Mouse (Mus musculus) C3H10T1/2 (cell line): Measurements from ENCODE around the gene Sept6. TPM values are rescaled to one million over a fixed set of nuclear protein-coding genes. Genes with fewer than 3 reads are reported as not detected.

Experiments
- polyA plus RNA-seq, 2 experiments: library from polyadenylated mRNA; unstranded; fragments of >200 nt; fragmentation: generic; extraction: Trizol; gene quantifications; one replicate each; pipeline ENCODE4 v1.2.1; 2012; ENCODE audit warnings: missing spikeins in 2 of 2

Sept6 gene
- 10 to 100 TPM in 1 of 2 experiments, 1 to 10 TPM in 1; 3.2 to 23.6 TPM for polyA plus RNA-seq

DNA sequence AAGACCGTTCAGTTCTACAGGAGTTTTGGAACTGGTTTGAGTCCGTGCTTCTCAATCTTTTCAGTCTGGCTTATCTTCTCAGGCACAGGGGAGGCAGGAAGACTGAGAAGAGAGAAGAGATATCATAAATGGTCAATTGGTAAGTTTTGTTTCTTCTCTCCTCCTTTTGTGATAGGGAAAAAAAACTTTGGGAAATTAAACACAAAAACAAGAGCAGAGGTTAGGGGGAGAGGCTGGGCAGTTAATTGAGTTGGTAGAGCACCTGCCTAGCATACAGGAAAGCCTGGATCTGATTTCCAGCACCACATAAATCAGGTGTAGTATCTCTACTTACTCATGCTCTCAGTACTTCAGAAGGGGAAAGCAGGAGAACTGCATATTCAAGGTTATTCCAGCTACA, at the start of gene Sept6:
Sept6 (minus strand) TSS at position 101 of the 400 bp plus-strand sequence.

GRCm38 (mm10) chrX:36902321-36903114, 89.1 kb downstream of the Sept6 start, which contains the start of gene Nkrf:
TSS of gene Nkrf (minus strand) at chrX:36902899.

GRCm38 (mm10) chrX:36873765-36874164, 117.8 kb downstream of the Sept6 start, which contains the start of the genes Ube2a and C330007P06Rik:
TSS of gene Ube2a (plus strand) at chrX:36873900.
TSS of gene C330007P06Rik (minus strand) at chrX:36874111.

Other genes starting within 250 kb of the Sept6 start
- not detected for gene Slc25a43, start 248.1 kb downstream of the Sept6 start, polyA plus RNA-seq
- 100 to 1,000 TPM; 258 to 481 TPM for gene Slc25a5, start 196.1 kb downstream of the Sept6 start, polyA plus RNA-seq
- 10 to 100 TPM; 37.7 to 43.9 TPM for gene Ube2a, start 117.9 kb downstream of the Sept6 start, polyA plus RNA-seq
- 1 to 10 TPM in 1 of 2 experiments, under 1 TPM in 1; 0.95 to 5.9 TPM for gene C330007P06Rik, start 117.7 kb downstream of the Sept6 start, polyA plus RNA-seq
- 1 to 10 TPM in 1 of 2 experiments, under 1 TPM in 1; 0.44 to 1.3 TPM for gene Nkrf, start 88.9 kb downstream of the Sept6 start, polyA plus RNA-seq
- not detected for gene Sowahd, start 57.1 kb upstream of the Sept6 start, polyA plus RNA-seq
- gene Rpl39, start 93.6 kb upstream of the Sept6 start, polyA plus RNA-seq: 1,000 to 10,000 TPM; 3,168 to 4,181 TPM
- 1 to 10 TPM; 1.4 to 5.8 TPM for gene Upf3b, start 118.5 kb upstream of the Sept6 start, polyA plus RNA-seq
- gene Nkap, start 135.0 kb upstream of the Sept6 start, polyA plus RNA-seq: 1 to 10 TPM; 2.4 to 4.0 TPM
- gene Akap14, start 177.0 kb upstream of the Sept6 start, polyA plus RNA-seq: under 1 TPM; 0.02 to 0.04 TPM
- 100 to 1,000 TPM in 1 of 2 experiments, 10 to 100 TPM in 1; 63.4 to 540 TPM for gene Ndufa1, start 199.4 kb upstream of the Sept6 start, polyA plus RNA-seq
- gene Rnf113a1, start 199.5 kb upstream of the Sept6 start, polyA plus RNA-seq: 1 to 10 TPM; 4.5 to 7.6 TPM
- gene Gm9, start 219.2 kb upstream of the Sept6 start, polyA plus RNA-seq: not detected
- gene Rhox1, start 230.5 kb upstream of the Sept6 start, polyA plus RNA-seq: not detected